Mouse (Mus musculus) gastrocnemius, postnatal 36 days (tissue): ENCODE measurements around the gene Tspan7. TPM values are rescaled to one million over a fixed set of nuclear protein-coding genes. Genes with fewer than 3 reads are reported as not detected.

ENCODE experiments used
- DNase-seq, 2 experiments: peaks; one replicate each; pipeline ENCODE4 v3.0.0; 2022
- intact Hi-C: fragments of 180-260 bp; cut with DNase I; formaldehyde crosslinking; loops from one replicate; pipeline ENCODE4 v1.15.1; 2025
- total RNA-seq, 2 experiments: library from RNA; stranded (reverse); gene quantifications; 2 replicates each; pipeline ENCODE4 v1.2.3; 2021

Gene Tspan7
- total RNA-seq, 2 experiments from 2014 or later, result 91.1 to 112 TPM

- no peak for DNase-seq
- intact Hi-C loops, result no loop called here
These were observed 54.7 kb downstream of the Tspan7 start for GRCm38 (mm10) chrX:10539482-10540166.

- intact Hi-C loops, result no loop called here
These were observed 61.9 kb downstream of the Tspan7 start for GRCm38 (mm10) chrX:10546840-10547239.

DNA sequence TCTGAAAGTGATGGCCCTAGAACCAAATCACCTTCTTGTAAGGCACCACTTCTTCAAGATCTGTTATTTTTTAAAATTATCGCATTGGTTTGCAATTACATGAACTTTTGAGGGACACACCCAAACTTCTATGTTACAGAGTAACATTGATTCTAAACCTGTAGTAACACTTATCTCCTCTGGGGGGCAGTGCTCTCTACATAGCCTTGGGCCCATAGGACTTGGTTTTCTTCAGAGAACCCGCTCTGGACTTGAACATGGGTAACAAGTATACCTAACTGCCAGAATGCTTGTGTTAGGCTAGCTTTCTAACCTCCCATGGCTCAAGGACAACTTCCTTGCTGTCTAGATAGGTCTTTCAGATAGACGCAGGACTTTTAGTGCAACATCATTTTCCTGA is 64.8 kb downstream of the Tspan7 start:
- DNase-seq, result no peak
- intact Hi-C loops, result no loop called here

More at GRCm38 (mm10) chrX:10546840-10547239, 61.9 kb downstream of the Tspan7 start:
- no peak for DNase-seq

DNA sequence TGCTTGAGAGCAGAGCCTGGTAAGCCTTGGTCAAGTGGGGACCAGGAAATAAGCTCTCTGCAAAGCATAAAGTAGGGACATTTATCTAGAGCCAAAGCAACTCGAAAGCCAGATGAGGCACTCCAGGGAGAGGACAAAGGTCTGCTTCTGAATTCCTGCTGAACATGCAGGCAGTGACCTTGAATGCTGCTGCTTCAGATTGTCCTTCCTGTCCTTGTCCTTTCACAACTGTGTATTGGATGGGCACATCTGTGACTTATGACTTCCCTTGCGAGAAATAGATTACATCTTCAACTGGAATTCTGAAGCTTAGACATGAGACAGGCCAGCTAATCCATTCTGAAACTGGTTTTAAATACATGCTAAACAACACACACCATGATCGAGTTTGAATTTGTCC is 71.9 kb downstream of the Tspan7 start:
- no peak for DNase-seq
- intact Hi-C loops, result no loop called here

DNA sequence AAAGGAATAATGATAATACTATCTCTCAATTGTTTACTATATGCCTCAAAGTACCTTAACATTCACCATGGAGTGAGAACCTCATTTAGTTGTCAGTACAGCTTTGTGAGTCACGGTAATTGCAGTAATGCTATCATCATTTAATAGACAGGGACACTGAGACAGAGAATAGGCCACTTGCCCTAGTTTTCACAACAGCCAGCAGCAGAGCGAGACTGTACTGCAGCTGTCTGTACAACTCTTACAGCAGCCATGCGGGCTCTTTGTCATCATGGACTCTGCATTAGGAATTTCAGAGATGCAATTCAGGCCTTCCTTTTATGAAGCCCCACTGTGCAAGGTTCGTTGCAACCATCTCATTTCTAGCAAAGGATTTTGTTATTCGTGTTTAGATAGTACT is 72.6 kb downstream of the Tspan7 start:
- intact Hi-C loops, result no loop called here
- DNase-seq, result no peak

DNA sequence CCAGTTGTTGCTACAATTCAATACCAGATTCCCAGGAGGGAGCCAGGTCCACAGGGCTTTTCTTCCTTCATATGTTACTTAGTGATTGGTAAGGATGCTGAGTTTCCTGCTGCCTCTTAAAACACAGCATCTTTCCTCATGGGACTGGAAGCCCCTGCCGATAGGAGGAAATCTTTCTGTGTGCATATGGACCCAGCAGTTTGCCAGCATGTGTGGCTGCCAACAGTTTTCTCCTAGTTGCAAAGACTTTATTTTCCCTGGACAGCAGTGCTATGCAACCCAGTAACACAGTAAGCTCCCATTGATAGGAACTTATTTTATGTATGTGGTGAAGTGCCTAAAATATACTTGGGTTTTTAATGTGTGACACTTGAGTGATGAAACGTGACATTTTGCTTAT is 73.7 kb downstream of the Tspan7 start:
- DNase-seq, result no peak
- intact Hi-C loops, result no loop called here

- intact Hi-C loops, result no loop called here
- no peak for DNase-seq
These were observed 80.9 kb downstream of the Tspan7 start for GRCm38 (mm10) chrX:10565811-10566210.

DNA sequence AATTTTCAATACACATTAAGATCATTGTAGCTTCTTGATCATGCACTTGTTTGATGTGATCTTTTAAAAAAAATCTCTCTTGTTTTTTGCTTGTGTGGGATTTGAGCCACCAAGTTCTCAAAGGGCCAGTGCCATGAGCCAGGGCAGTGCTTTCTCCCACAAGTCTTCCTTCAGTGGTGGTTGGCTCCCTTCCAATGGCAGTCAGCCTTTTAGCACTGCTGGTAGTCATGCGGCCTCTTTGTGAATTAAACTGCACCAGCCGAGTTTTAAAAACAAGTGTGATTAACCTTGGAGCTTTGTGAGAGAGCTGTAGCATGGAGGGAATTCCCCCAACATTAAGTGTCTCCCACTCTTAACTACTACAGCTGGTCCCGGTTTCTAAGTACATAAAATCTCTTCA is 89.6 kb downstream of the Tspan7 start:
- DNase-seq, result peak in 1 of 2 experiments; percentile 14
- intact Hi-C loops, result no loop called here

DNA sequence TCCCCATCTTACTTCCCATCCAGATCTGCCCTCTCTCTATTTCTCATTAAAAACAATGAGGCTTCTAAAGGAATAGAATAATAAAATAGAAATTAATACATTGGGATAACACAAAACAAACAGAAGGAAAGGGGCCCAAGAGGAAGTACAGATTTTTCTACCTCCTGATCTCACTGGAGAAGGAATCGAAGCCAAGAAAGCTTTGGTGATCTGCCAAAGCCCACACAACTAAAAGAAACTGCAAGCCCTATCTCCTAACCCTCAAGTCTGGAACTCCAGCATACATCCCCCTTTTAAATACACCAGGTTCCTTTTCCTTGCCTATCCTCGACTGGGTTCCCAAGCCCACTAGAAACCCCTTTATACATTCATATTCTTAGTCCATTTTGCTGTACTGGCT is 90.4 kb downstream of the Tspan7 start:
- intact Hi-C loops, result no loop called here
- no peak for DNase-seq

DNA sequence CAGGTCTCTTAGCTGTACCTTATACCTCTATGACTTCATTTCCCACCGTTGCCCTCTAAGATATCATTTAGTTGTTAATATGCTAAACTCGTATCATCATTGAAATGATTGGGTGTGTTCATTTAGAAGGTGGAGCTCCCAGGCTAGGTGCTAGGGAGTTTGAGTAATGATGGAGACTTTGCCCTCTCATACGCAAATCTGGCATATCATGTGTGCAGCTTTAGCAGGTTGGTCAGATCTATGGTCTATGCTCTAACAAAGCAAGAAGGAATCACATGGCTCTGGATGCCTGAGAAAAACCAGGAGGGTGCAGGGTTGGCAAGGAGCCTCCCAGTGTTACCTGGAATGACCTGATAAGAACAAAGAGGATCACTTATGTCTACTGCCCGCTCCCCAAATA is 91.4 kb downstream of the Tspan7 start:
- intact Hi-C loops, result no loop called here
- no peak for DNase-seq

- DNase-seq, result no peak
- intact Hi-C loops, result no loop called here
These were observed 92.4 kb downstream of the Tspan7 start for GRCm38 (mm10) chrX:10577356-10577755.

DNA sequence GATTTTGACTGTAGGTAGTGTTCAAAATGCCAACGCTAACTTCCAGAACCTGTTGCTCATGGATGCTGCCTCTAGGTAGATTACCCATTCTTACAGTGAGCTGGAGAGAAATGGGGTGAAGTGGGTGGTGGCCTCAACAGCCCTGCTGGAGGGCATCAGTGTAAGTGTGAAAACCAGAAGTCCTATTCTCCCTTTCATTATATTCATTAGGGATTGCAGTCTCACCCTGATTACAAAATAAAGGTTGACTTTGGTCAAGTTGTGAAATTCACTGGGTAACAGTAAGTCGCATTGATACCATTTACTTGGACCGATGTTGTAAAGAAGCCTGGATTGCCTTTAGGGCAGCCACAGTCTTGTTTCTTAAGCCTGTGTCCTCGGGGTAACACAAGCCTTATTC is 97.8 kb downstream of the Tspan7 start:
- no peak for DNase-seq
- intact Hi-C loops, result no loop called here

GRCm38 (mm10) chrX:10592244-10592643 is 107.3 kb downstream of the Tspan7 start:
- intact Hi-C loops, result no loop called here
- DNase-seq, result no peak

- DNase-seq, result no peak
- intact Hi-C loops, result no loop called here
These were observed 108.6 kb downstream of the Tspan7 start for GRCm38 (mm10) chrX:10593561-10593960.

DNA sequence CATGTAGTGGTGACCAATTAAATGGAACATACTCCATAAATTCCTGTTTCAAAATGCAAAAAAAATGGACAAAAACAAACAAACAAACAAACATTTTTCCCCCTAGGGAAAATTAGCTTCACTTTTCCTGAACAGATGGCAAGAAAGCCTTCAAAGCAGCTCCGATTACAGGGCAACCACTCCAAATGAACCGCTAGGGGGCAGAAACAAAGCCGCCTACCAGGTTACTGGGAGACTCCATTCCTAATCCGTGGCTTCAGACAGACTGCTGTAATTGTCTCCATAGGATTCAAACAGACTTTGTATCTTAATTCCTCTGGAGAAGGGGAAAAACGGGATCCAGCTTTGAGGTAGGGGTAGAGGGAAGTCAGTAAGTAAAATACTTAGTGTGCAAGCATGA is 132.2 kb downstream of the Tspan7 start:
- DNase-seq, result no peak
- intact Hi-C loops, result no loop called here

GRCm38 (mm10) chrX:10641062-10641461 is 156.1 kb downstream of the Tspan7 start:
- DNase-seq, result no peak
- intact Hi-C loops, result no loop called here

Other genes with a start within 250 kb of the Tspan7 start
- gene Otc, start 232.9 kb upstream of the Tspan7 start, total RNA-seq, result not detected
- gene Mid1ip1, start 229.9 kb downstream of the Tspan7 start, total RNA-seq, result 10 to 100 TPM; 21.4 to 21.6 TPM